Mouse (Mus musculus) right cerebral cortex, postnatal 25 days (tissue): Measurements from ENCODE around the gene Spock1.
"Not testable (repeated sequence)": the region's sequence is repeated elsewhere in the genome, so short reads cannot be mapped to it uniquely, and the experiment has no call there.

Experiments
- DNase-seq: peaks from one replicate; pipeline ENCODE4 v3.0.0; 2022

The Spock1 gene

DNA sequence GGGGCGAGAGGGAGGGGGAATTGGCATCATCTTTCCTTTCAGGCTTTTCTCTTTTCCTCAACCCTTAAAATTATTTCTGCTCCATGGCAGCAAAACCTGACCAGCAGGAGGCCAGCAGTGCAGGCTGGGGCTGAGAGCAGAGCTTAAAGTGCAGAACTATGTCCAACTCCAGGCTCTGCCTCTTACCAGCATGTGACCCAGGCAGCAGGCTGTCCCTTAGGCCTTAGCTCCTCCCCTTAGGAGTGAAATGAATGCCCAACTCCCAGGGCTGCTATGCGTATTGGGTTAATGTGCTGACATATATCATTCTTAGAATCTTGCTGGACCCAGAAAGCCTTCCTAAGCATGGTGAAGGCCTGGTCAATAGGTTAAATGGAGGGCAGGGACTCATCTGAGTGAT lies 434.1 kb downstream of the Spock1 start:
- no peak for DNase-seq

DNA sequence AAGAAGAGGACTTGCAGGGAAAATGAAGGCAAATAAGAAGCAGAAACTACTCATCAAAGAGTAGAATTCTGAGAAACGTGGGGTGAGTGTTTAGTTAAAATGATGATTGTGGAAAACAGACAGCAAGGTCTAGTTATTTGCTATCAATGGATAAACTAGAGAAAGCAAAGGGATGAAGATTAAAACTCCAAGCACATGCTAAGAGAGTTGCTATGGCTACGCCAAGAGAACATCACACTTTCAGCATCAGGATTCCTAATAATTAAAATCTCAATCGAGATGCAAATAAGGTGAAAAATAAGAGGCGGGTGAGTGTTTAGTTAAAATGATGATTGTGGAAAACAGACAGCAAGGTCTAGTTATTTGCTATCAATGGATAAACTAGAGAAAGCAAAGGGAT lies 437.2 kb downstream of the Spock1 start:
- not testable (repeated sequence) for DNase-seq

DNA sequence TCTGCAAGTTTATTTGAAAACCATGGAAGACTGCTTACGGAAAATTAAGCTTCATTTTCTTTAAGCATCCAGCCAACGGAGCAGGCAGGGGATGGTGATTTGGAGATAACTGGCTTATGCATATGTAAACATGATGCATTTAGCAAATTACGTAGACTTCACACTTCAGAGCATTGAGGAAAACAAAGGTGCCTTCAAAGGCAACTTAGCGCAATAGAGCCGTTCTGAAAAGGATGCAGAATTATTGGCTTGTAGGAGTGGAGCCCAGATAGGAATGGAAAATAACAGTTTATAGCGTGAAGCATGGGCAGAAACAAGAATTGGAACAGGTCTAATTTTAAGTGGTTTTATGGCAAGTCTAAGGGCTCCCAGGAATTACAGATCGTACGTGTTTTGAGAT lies 448.2 kb downstream of the Spock1 start:
- DNase-seq = no peak

DNA sequence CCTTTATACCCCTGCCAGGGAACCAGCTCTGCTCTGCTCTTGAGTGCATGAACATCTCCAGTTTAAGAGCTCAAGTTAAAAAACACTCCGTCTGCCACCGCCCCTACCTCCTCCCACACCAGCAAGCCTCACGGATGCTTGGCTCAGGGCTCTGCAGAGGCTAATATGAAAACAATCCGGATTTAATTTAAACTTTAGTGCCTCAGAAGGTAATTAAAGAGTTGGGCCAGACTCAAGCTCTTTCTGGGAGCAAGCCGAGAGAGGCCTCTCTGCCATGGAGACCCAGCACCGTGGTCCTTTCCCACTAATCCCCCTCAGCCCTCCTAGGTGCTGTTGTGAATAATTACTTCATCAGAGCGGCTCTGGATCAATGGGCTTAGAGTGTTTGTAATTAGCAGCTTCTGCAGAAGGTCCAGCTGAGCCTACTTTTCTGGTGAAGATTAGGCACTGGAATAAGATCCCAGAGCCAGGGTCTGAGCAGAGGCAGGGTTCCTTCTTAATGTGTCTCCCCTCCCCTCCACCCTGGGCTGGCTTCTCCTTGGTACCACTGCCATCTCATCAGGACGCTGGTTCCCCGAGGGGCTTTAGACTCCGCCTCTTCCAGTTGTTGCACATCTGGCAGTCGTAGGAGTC lies 457.8 kb downstream of the Spock1 start:
- DNase-seq = peak; percentile 54

DNA sequence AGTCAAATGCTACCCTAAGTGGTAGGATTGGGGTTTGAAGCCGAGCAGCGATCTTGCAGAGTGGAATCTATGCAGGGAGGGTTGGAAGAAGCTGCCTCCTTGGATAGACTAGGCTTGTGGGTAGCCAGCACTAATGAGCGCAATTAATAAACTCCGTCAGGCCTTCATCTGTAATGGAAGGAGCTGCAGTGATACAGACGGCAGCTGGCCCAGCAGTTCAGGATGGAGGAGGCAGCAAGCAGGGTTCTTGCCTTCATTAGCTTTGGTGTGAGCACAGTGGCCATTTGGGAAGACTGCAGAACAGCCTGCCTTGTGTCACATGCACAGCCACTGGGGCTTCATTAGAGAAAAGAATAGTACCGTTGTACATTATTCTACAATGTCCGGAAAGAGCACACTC lies 459.2 kb downstream of the Spock1 start:
- DNase-seq = no peak

DNA sequence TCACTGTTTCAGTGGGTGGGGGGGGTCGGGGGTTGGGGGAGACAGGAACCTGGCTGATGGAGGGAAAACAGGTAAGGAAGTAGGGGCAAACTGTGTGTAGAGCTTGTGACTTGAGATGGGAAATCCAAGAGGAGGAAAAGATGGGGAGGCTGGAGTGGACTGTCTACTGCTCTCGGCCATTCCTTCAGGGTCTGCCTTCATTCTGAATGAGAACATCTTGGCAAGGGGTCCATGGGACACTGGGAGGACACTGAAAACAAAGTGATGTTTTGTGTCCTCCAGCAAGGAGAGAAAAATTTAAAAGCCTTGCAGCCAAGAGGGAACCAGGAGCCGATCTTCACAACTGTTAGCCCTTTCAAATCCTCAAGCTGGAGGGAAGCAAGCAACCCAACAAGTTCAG lies 463.2 kb downstream of the Spock1 start:
- DNase-seq = no peak

DNA sequence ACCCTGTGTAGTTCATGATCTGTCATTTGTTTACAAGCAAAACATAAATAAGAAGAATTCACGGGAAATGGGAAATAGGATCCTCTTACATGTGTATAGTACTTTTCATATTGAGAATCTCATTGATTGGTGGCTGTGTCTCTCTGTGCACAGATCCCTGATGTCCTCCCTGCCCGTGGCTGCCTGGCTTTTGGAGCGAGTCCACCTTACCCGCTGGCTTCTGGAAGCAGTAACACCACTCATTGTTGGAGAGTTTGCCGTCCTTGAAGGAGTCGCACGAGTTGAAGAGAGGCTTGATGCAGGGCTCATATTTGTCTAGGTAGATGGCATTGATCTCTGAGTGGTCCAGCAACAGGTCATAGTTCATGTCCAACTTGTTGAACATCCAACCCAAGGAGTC lies 468.0 kb downstream of the Spock1 start:
- DNase-seq = no peak

DNA sequence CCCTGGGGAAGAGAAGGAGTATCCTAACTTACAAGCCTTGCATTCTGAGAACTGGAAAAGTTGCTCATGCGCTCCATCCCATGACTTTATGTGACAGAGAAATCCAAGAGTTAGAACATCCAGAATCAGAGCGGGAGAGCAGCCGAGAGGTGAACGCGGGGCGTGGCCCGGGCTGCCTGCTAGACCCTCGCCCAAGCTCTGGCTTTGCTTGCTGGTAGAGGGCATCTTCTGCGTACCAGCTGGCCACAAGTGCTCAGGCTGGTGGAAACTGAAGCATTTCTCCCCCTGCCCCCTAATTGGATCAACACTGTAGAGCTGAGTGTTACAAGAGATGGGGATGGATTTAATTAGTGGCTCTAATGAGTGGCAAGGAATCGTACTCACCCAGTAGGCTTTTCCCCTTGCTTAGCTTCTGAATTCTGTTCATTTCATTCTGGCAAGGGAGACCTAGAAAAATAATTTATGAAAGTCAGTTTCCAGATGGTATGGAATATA lies 472.4 kb downstream of the Spock1 start:
- no peak for DNase-seq

DNA sequence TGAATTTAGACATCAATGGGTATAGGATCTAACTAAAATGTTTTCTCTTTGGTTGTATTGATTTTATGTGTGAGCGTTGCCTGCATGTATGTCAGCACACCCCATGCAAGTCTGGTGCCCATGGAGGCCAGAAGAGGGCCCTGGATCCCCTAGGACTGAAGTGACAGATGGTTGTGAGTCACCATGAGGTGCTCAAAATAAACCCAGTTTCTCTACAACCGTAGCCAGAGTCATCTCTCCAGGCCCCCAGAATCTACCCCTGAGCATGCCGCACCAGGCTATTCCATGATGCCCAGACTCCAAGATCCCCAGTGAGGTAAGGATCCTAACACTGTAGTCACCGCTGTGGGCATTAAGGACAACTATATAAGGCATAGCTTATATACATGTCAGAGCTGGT lies 474.3 kb downstream of the Spock1 start:
- DNase-seq = no peak

DNA sequence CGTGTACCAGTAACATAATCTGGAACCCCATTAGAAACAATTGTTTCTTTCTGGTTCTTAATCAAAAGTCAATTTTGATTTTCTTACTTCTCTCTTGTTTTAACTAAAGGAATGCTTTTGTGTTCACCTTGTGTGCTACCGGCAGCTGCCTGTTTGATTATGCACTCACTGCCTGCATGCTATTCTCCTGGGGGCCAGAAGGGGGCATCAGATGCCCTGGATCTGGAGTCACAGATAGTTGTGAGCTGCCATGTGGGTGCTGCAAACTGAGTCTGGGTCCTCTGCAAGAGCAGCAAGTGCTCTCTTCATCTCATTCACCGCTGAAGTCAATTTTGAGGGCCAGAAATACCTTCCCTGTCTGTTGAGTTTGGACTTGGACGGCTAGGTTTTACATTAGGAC lies 476.3 kb downstream of the Spock1 start:
- DNase-seq = no peak

DNA sequence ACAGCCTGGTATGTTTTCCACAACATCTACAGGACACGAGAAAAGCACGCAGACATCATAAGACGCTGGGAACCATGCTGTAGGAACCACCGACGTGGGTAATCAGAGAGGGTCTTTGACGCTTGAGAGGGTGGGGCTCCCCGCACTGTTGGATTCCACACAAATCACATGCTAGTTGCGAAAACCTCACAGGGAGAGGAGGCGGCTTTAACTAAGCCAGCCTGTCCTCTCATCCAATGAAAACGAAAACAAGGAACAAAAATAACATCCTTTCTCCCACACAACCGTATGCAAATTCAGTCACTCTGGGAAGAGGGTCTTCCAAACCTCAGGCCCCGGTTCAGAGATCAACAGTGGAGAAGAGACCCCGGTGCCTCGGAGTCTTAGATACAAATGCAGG lies 479.3 kb downstream of the Spock1 start:
- DNase-seq = no peak

DNA sequence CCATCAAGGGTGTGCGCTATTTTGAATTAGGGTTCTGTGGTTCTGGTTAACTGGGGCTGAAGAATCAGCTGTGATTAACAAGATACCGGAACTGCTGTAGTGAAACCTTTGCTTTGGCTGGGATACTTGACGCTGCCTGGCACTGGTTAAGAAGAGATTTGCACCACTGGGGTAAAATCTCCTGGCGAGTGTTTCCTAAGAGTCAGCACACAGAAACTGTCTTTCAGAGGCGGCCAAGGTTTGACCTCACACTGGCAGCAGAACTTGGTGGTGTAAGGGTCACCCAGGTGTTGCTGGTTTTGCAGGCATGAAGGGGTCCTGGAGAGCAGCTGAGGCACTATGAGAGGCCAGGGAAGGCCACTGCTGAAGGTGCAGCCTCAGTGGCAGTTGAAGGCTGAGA lies 489.4 kb downstream of the Spock1 start:
- no peak for DNase-seq

DNA sequence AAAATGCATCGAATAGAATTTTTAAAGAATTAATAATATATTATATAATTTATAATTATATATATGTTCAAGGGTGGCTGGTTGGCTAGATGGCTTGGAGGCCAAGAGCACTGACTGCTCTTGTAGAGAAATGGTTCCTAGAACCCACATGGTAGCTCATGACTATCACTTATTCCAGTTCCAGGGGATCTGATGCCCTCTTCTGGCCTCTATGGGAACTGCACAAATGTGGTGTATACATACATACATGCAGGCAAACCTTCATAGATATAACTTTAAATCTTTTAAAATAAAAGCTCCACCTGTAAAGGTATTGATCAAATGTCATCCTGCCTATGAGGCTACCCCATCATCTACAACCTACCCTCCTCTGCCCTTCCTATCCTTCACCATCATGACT lies 493.4 kb downstream of the Spock1 start:
- DNase-seq = no peak

DNA sequence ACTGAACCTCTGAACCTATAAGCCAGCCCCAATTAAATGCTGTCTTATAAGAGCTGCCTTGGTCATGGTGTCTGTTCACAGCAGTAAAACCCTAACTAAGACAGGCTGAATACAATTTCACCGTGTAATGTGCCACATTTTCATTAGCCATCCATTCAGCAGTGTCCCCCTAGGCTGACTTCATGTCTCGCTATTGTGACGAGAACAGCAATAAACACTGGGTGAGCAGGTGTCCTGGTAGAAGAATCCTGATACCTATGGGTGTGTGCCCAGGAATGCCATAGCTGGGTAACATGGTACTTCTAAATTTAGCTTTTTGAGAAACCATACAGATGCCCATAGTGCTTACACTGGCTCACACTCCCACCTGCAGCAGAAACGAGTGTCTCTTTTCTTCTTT lies 500.5 kb downstream of the Spock1 start:
- DNase-seq = no peak

DNA sequence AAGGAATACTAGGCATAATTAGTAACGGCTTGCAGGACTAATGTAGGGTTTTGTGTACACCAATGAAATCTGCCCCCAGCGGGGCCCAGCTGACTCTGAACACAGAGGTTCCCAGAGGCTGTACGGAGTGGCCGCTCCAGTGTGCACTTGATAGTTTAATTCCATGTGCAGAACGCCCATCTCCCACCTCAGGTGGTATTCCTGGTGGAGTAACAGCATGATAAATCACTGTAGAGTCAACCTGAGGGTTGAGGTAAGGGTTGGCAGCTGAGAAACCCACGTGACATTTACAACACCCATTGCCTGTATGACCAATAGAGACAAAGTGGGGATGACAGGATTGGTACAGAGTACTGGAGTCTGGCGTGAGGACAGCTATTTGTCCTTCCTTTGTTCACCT lies 505.7 kb downstream of the Spock1 start:
- DNase-seq = no peak

DNA sequence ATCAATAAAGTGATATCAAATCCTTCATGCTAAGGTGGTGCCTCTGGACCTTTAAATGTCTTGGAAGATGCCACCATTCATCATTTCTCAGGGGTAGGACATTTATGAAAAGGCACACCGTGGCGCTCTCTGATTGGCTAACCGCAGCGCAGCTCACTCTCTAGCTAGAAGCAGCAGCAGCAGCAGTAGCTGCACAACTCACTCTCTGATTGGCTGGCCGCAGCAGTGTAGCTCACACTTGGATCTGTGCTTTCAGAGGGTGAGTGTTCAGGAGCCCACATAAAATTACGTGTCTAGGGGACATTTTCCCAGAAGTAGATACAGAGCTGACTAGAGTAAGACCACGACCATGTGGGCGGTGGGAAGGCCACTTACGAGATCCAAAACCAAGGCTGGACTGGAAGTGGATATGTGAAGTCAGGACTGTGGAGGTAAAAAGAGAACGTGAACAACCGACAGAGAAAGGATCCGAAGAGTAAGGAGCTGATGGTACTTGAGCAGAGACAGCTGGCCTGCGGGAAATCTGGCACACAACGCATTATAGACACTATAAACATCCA lies 535.9 kb downstream of the Spock1 start:
- DNase-seq = peak; percentile 17
